Mouse (Mus musculus) heart, embryonic 11.5 days (tissue): Measurements from ENCODE around the gene Myo5c. TPM values are rescaled to one million over a fixed set of nuclear protein-coding genes. Genes with fewer than 3 reads are reported as not detected.

Experiments
- ATAC-seq: fragments of 200-750 bp; cut with Nextera tagmentation; replicated peaks from 2 replicates; pipeline ENCODE4 v1.8.0; 2017; ENCODE audit warnings: moderate library complexity; ENCODE audit not compliant: insufficient number of reproducible peaks, low FRiP score, low TSS enrichment
- H3K27ac ChIP-seq: fragments of 300-500 bp; sonication (generic); 2 replicates; pipeline ENCODE4 v1.5.1; 2014; ENCODE audit warnings: mild to moderate bottlenecking, low read depth, low read length
- H3K27me3 ChIP-seq: fragments of 300-500 bp; sonication (generic); 2 replicates; pipeline ENCODE4 v1.6.1; 2014; ENCODE audit warnings: mild to moderate bottlenecking, low read length, mixed read lengths; ENCODE audit not compliant: control insufficient read depth, insufficient read depth
- H3K36me3 ChIP-seq: fragments of 300-500 bp; sonication (generic); 2 replicates; pipeline ENCODE4 v1.6.1; 2014; ENCODE audit warnings: mild to moderate bottlenecking, low read length, moderate library complexity, mixed read lengths; ENCODE audit not compliant: control insufficient read depth, insufficient read depth
- H3K4me1 ChIP-seq: fragments of 300-500 bp; sonication (generic); 2 replicates; pipeline ENCODE4 v1.6.1; 2014; ENCODE audit warnings: low read length; ENCODE audit not compliant: control insufficient read depth, insufficient read depth
- H3K4me2 ChIP-seq: fragments of 300-500 bp; sonication (generic); 2 replicates; pipeline ENCODE4 v1.6.1; 2014; ENCODE audit warnings: mild to moderate bottlenecking, moderate library complexity
- H3K4me3 ChIP-seq: fragments of 300-500 bp; sonication (generic); 2 replicates; pipeline ENCODE4 v1.5.1; 2014; ENCODE audit warnings: low read depth, low read length
- H3K9ac ChIP-seq: fragments of 300-500 bp; sonication (generic); 2 replicates; pipeline ENCODE4 v1.6.1; 2014; ENCODE audit warnings: mild to moderate bottlenecking, low read depth, low read length, moderate library complexity
- H3K9me3 ChIP-seq: fragments of 300-500 bp; sonication (generic); replicated peaks from 2 replicates; pipeline ENCODE4 v1.6.1; 2016; ENCODE audit warnings: low read length; ENCODE audit not compliant: control insufficient read depth
- WGBS: fragments of 180-500 bp; shearing (Covaris S2); extraction: QIAGEN DNeasy Blood & Tissue Kit; methylation state at CpG from one replicate; pipeline ENCODE4 v1.1.7; 2014; ENCODE audit not compliant: insufficient replicate concordance; 5-methylcytosine and 5-hydroxymethylcytosine counted together
- polyA plus RNA-seq: library from polyadenylated mRNA; unstranded; fragments of >200 nt; fragmentation: Nextera tagmentation; extraction: Ambion mirVana; gene quantifications from 2 replicates; pipeline ENCODE4 v1.2.1, GENCODE M21; 2014

Gene Myo5c
- 1.0 and 1.3 TPM in 2 replicates for polyA plus RNA-seq

- Histone ChIP-seq H3K27me3 (peaks cover 29% of the 10 kb centered on the region), H3K9ac (peak within 1 kb of the TSS; percentile 57)
- WGBS, result 4% methylated on average over 48 of the region's 48 CpGs
Measured at GRCm38 (mm10) chr9:75231841-75232746, at the start of gene Myo5c. Gene Myo5c, plus strand, starts transcription at chr9:75232020.

GRCm38 (mm10) chr9:75187646-75188260 lies 44.1 kb upstream of the Myo5c start:
- WGBS, result 74% methylated on average over 3 of the region's 3 CpGs
- Histone ChIP-seq H3K4me2 (no peak overlapping the region), H3K4me3 (no peak overlapping the region), H3K4me1 (no peaks in the 10 kb centered on the region), H3K36me3 (peaks cover 9% of the 10 kb centered on the region), H3K27me3 (no peaks in the 10 kb centered on the region), H3K9me3 (no peaks in the 10 kb centered on the region), H3K9ac (no peak overlapping the region), H3K27ac (no peak overlapping the region)
- ATAC-seq, result no peak

More at GRCm38 (mm10) chr9:75231841-75232746, at the start of gene Myo5c:
- ATAC-seq, result no peak
- Histone ChIP-seq H3K36me3 (no peaks in the 10 kb centered on the region), H3K4me2 (peak within 1 kb of the TSS; percentile 75), H3K27ac (no peak within 1 kb of the TSS), H3K9me3 (no peaks in the 10 kb centered on the region), H3K4me1 (peaks cover 7% of the 10 kb centered on the region; the same call in 1 of the 2 replicates), H3K4me3 (peak within 1 kb of the TSS; percentile 45)

- Histone ChIP-seq H3K4me2 (no peak overlapping the region), H3K4me1 (peaks cover 11% of the 10 kb centered on the region), H3K27me3 (no peaks in the 10 kb centered on the region), H3K4me3 (no peak overlapping the region), H3K36me3 (no peaks in the 10 kb centered on the region), H3K27ac (no peak overlapping the region), H3K9ac (no peak overlapping the region), H3K9me3 (no peaks in the 10 kb centered on the region)
- WGBS, result 54% methylated on average over 4 of the region's 4 CpGs
- ATAC-seq, result no peak
Measured at GRCm38 (mm10) chr9:75193858-75194257, 38.0 kb upstream of the Myo5c start.

- Histone ChIP-seq H3K4me3 (no peak overlapping the region), H3K36me3 (no peaks in the 10 kb centered on the region), H3K27ac (0 out of 2 replicates have a peak overlapping the region, but pooled peaks have one; percentile 22), H3K9me3 (no peaks in the 10 kb centered on the region), H3K27me3 (no peaks in the 10 kb centered on the region), H3K4me2 (no peak overlapping the region), H3K9ac (no peak overlapping the region), H3K4me1 (peaks cover 11% of the 10 kb centered on the region)
- ATAC-seq, result no peak
- WGBS, result 23% methylated on average over 2 of the region's 2 CpGs
Measured at GRCm38 (mm10) chr9:75196335-75196734, 35.5 kb upstream of the Myo5c start.

- WGBS, result 56% methylated on average over 6 of the region's 6 CpGs
- Histone ChIP-seq H3K27me3 (no peaks in the 10 kb centered on the region), H3K4me1 (peaks cover 11% of the 10 kb centered on the region)
Measured at GRCm38 (mm10) chr9:75197297-75197696, 34.5 kb upstream of the Myo5c start.

GRCm38 (mm10) chr9:75201506-75201905 lies 30.3 kb upstream of the Myo5c start:
- 97% methylated on average over 1 of the region's 1 CpGs for WGBS
- H3K4me1 ChIP-seq, result no peaks in the 10 kb centered on the region
- H3K9ac ChIP-seq, result no peak overlapping the region
- no peak overlapping the region for H3K27ac ChIP-seq
- H3K36me3 ChIP-seq, result no peaks in the 10 kb centered on the region
- no peak overlapping the region for H3K4me2 ChIP-seq
- no peak overlapping the region for H3K4me3 ChIP-seq
- ATAC-seq, result no peak
- H3K27me3 ChIP-seq, result no peaks in the 10 kb centered on the region
- no peaks in the 10 kb centered on the region for H3K9me3 ChIP-seq

More at GRCm38 (mm10) chr9:75197297-75197696, 34.5 kb upstream of the Myo5c start:
- no peak overlapping the region for H3K27ac ChIP-seq
- ATAC-seq, result no peak
- no peaks in the 10 kb centered on the region for H3K36me3 ChIP-seq
- H3K4me3 ChIP-seq, result no peak overlapping the region
- no peak overlapping the region for H3K9ac ChIP-seq
- no peaks in the 10 kb centered on the region for H3K9me3 ChIP-seq
- no peak overlapping the region for H3K4me2 ChIP-seq

- no peak for ATAC-seq
- H3K4me2 ChIP-seq, result no peak overlapping the region
- 83% methylated on average over 2 of the region's 2 CpGs for WGBS
- no peaks in the 10 kb centered on the region for H3K9me3 ChIP-seq
- no peaks in the 10 kb centered on the region for H3K4me1 ChIP-seq
- H3K36me3 ChIP-seq, result no peaks in the 10 kb centered on the region
- no peak overlapping the region for H3K9ac ChIP-seq
- no peak overlapping the region for H3K4me3 ChIP-seq
- H3K27me3 ChIP-seq, result no peaks in the 10 kb centered on the region
- no peak overlapping the region for H3K27ac ChIP-seq
Measured at GRCm38 (mm10) chr9:75202036-75202435, 29.8 kb upstream of the Myo5c start.

- H3K9ac ChIP-seq, result no peak overlapping the region
- H3K4me2 ChIP-seq, result no peak overlapping the region
- H3K27ac ChIP-seq, result no peak overlapping the region
- no peaks in the 10 kb centered on the region for H3K4me1 ChIP-seq
- H3K4me3 ChIP-seq, result no peak overlapping the region
- H3K9me3 ChIP-seq, result no peaks in the 10 kb centered on the region
- no peak for ATAC-seq
- H3K27me3 ChIP-seq, result no peaks in the 10 kb centered on the region
- 91% methylated on average over 1 of the region's 1 CpGs for WGBS
- peaks cover 6% of the 10 kb centered on the region; the same call in 1 of the 2 replicates for H3K36me3 ChIP-seq
Measured at GRCm38 (mm10) chr9:75209246-75209645, 22.6 kb upstream of the Myo5c start.
